ENCODE assay signal across 8 mouse cellular contexts in genomic region chr11:12025756-12026593, GRCm38 (mm10). TPM values are rescaled to one million over a fixed set of nuclear protein-coding genes. Genes with fewer than 3 reads are reported as not detected.
DNase-seq lines count a peak whose midpoint lies in the region; TF ChIP-seq lines count a peak whose summit lies in the region.

No protein-coding gene starts in this region.

- H3K27me3 ChIP-seq in hindbrain, embryonic 10.5 days (ENCODE audit: insufficient read depth, poor library complexity, severe bottlenecking): peaks cover 100% of the 10 kb centered on the region

- no peak for TF ChIP-seq POLR2A in olfactory bulb, adult 2 months (IDR thresholded peaks at IDR 0.05; ENCODE audit: insufficient read depth, low read depth, low read length)

- whole genome bisulfite sequencing in hindbrain, embryonic 10.5 days: 65% methylated on average over 108 of the region's 108 CpGs
- 72% methylated on average over 108 of the region's 108 CpGs for WGBS in olfactory bulb, adult 2 months

- peak; percentile 73 for TF ChIP-seq CTCF in olfactory bulb, adult 2 months (IDR thresholded peaks at IDR 0.05; ENCODE audit: insufficient read depth, low read depth, low read length)

- peak overlapping the region; percentile 44 for H3K4me3 ChIP-seq in hindbrain, embryonic 10.5 days
- H3K4me3 ChIP-seq in olfactory bulb, adult 2 months (ENCODE audit: insufficient read depth, low read depth, low read length): peak overlapping the region; percentile 52

- no peak overlapping the region for H3K27ac ChIP-seq in hindbrain, embryonic 10.5 days
- H3K27ac ChIP-seq in olfactory bulb, adult 2 months (ENCODE audit: insufficient read depth, low read depth, low read length): peak overlapping the region; percentile 41

- H3K36me3 ChIP-seq in hindbrain, embryonic 10.5 days: peaks cover 99% of the 10 kb centered on the region

- H3K4me1 ChIP-seq in hindbrain, embryonic 10.5 days (replicated peaks): peaks cover 11% of the 10 kb centered on the region; the same call in 1 of the 2 replicates
- no peaks in the 10 kb centered on the region for H3K4me1 ChIP-seq in olfactory bulb, adult 2 months (ENCODE audit: control insufficient read depth, insufficient read depth, low read length)

- peaks cover 46% of the 10 kb centered on the region for H3K9me3 ChIP-seq in hindbrain, embryonic 10.5 days

- peak; percentile 20 for DNase-seq in NIH3T3 (ENCODE audit: low read depth)
- peak; percentile 86 for DNase-seq in cerebellum, adult 9-10 months
- DNase-seq in frontal cortex, postnatal 10 days (ENCODE audit: low spot score in 2 of 2): peak; percentile 56 to 71
- peak; percentile 79 for DNase-seq in hindbrain, embryonic 10.5 days (ENCODE audit: low spot score)
- DNase-seq in layer of hippocampus, adult 9-10 months (ENCODE audit: low spot score): peak; percentile 31
- DNase-seq in lung, adult 18-20 months: peak; percentile 59 to 62
- peak; percentile 76 for DNase-seq in urinary bladder, postnatal 14 days (ENCODE audit: low spot score)

RNA-seq across cellular contexts. Expression of gene Grb10, which starts 12.5 kb away (rescaled TPM):
- 410 and 548 TPM in 2 replicates for polyA plus RNA-seq in hindbrain, embryonic 10.5 days (2016; fragmentation: Nextera tagmentation; extraction: Ambion mirVana)
- polyA plus RNA-seq in olfactory bulb, adult 2 months (2012; ENCODE audit: insufficient read depth, insufficient read length, low replicate concordance, missing spikeins): not detected in 2 replicates

Comparison
In these comparisons a context has a peak if more than half of its experiments do, and no peak if none do; other contexts are left out.
1. DNase-seq: peak in every context shown above with its lines; median percentile 86 in cerebellum, adult 9-10 months; 79 in hindbrain, embryonic 10.5 days; 76 in urinary bladder, postnatal 14 days; 64 in frontal cortex, postnatal 10 days; 60 in lung, adult 18-20 months; 31 in layer of hippocampus, adult 9-10 months; 20 in NIH3T3.
2. RNA of gene Grb10, which starts 12.5 kb away (polyA plus RNA-seq): 410 to 548 TPM in hindbrain, embryonic 10.5 days; not detected in olfactory bulb, adult 2 months; every median in the first group is over 100 times any median in the second.